ENCODE assay signal across 25 mouse cellular contexts in genomic region chr4:69818885-69819284, GRCm38 (mm10).
"Had no signal": no experiment of that assay in that cellular context is flagged by ENCODE, and none has a peak within 500 bp of the region (broad histone marks: within the 10 kb centered on the region; RNA-seq: fewer than 3 reads in every experiment).

No protein-coding gene starts in this region.

- H3K4me3 ChIP-seq: gastrocnemius, adult 2 months; heart, adult 2 months; heart, embryonic 13.5 days; heart, embryonic 15.5 days; hindbrain, embryonic 13.5 days; intestine, embryonic 15.5 days; layer of hippocampus, adult 2 months; left cerebral cortex, adult 2 months; limb, embryonic 10.5 days; limb, embryonic 12.5 days had no signal

- ATAC-seq: forebrain, embryonic 16.5 days; hindbrain, embryonic 16.5 days; inflammation-experienced regulatory T-cells, adult 6 months; intestine, embryonic 15.5 days; intestine, postnatal 0 days had no signal

- H3K27me3 ChIP-seq: heart, embryonic 13.5 days; heart, embryonic 15.5 days; intestine, embryonic 15.5 days; limb, embryonic 12.5 days had no signal

- H3K9me3 ChIP-seq: heart, embryonic 13.5 days; heart, embryonic 15.5 days; hindbrain, embryonic 13.5 days; intestine, embryonic 15.5 days; limb, embryonic 10.5 days; limb, embryonic 12.5 days had no signal

- H3K4me2 ChIP-seq: heart, embryonic 11.5 days; heart, embryonic 13.5 days; heart, embryonic 15.5 days; hindbrain, embryonic 13.5 days; intestine, embryonic 15.5 days; limb, embryonic 12.5 days; liver, embryonic 11.5 days had no signal

- DNase-seq: gastrocnemius, adult 2 months; gastrocnemius, postnatal 10 days; gastrocnemius, postnatal 25 days; heart, adult 2 months; heart, postnatal 4 days; kidney, adult 18-20 months; kidney, adult 8-10 months; kidney, postnatal 10 days; kidney, postnatal 25 days; kidney, postnatal 4 days; liver had no signal

- H3K4me1 ChIP-seq: heart, embryonic 15.5 days; intestine, embryonic 15.5 days; limb, embryonic 10.5 days; limb, embryonic 12.5 days had no signal

- H3K27ac ChIP-seq: gastrocnemius, adult 2 months; heart, adult 2 months; heart, embryonic 13.5 days; heart, embryonic 15.5 days; hindbrain, embryonic 13.5 days; intestine, embryonic 15.5 days; layer of hippocampus, adult 2 months; left cerebral cortex, adult 2 months; limb, embryonic 10.5 days; limb, embryonic 12.5 days had no signal

- H3K9ac ChIP-seq: heart, embryonic 13.5 days; heart, embryonic 15.5 days; hindbrain, embryonic 13.5 days; intestine, embryonic 15.5 days; limb, embryonic 12.5 days had no signal

- H3K36me3 ChIP-seq: heart, embryonic 13.5 days; heart, embryonic 15.5 days; hindbrain, embryonic 13.5 days; intestine, embryonic 15.5 days; limb, embryonic 10.5 days; limb, embryonic 12.5 days had no signal
